Mouse (Mus musculus) liver, embryonic 13.5 days (tissue): ENCODE measurements around the gene Nudt9. TPM values are rescaled to one million over a fixed set of nuclear protein-coding genes. Genes with fewer than 3 reads are reported as not detected.
"Not testable (repeated sequence)": the region's sequence is repeated elsewhere in the genome, so short reads cannot be mapped to it uniquely, and the experiment has no call there.

Experiments
- ATAC-seq: fragments of 200-750 bp; cut with Nextera tagmentation; 2 replicates; pipeline ENCODE4 v1.8.0; 2017; ENCODE audit warnings: low read depth, mild to moderate bottlenecking, moderate number of reproducible peaks, moderate library complexity
- DNase-seq: peaks from one replicate; pipeline ENCODE4 v3.0.0; 2022
- H3K27ac ChIP-seq: fragments of 300-500 bp; sonication (generic); 2 replicates; pipeline ENCODE4 v1.5.1; 2015; ENCODE audit warnings: moderate library complexity, mild to moderate bottlenecking, inconsistent platforms
- H3K27me3 ChIP-seq: fragments of 300-500 bp; sonication (generic); 2 replicates; pipeline ENCODE4 v1.6.1; 2015; ENCODE audit warnings: mild to moderate bottlenecking, inconsistent platforms
- H3K36me3 ChIP-seq: fragments of 300-500 bp; sonication (generic); 2 replicates; pipeline ENCODE4 v1.6.1; 2015; ENCODE audit warnings: mild to moderate bottlenecking, inconsistent platforms
- H3K4me1 ChIP-seq: fragments of 300-500 bp; sonication (generic); replicated peaks from 2 replicates; pipeline ENCODE4 v1.6.1; 2015; ENCODE audit warnings: inconsistent platforms
- H3K4me2 ChIP-seq: fragments of 300-500 bp; sonication (generic); 2 replicates; pipeline ENCODE4 v1.6.1; 2015; ENCODE audit warnings: inconsistent platforms, mild to moderate bottlenecking, moderate library complexity
- H3K4me3 ChIP-seq: fragments of 300-500 bp; sonication (generic); replicated peaks from 2 replicates; pipeline ENCODE4 v1.5.1; 2015; ENCODE audit warnings: mild to moderate bottlenecking, inconsistent platforms
- H3K9ac ChIP-seq: fragments of 300-500 bp; sonication (generic); 2 replicates; pipeline ENCODE4 v1.6.1; 2015; ENCODE audit warnings: mild to moderate bottlenecking, inconsistent platforms
- H3K9me3 ChIP-seq: fragments of 300-500 bp; sonication (generic); replicated peaks from 2 replicates; pipeline ENCODE4 v1.6.1; 2016; ENCODE audit warnings: inconsistent platforms
- WGBS: fragments of 180-500 bp; shearing (Covaris S2); methylation state at CpG from one replicate; pipeline ENCODE4 v1.1.7; 2015; ENCODE audit not compliant: insufficient replicate concordance; 5-methylcytosine and 5-hydroxymethylcytosine counted together
- polyA plus RNA-seq: library from polyadenylated mRNA; unstranded; fragments of >200 nt; fragmentation: Nextera tagmentation; extraction: Ambion mirVana; gene quantifications from 2 replicates; pipeline ENCODE4 v1.2.1, GENCODE M21; 2015

Nudt9 gene
- polyA plus RNA-seq, 1 experiment from 2014 or later = 84.0 TPM

DNA sequence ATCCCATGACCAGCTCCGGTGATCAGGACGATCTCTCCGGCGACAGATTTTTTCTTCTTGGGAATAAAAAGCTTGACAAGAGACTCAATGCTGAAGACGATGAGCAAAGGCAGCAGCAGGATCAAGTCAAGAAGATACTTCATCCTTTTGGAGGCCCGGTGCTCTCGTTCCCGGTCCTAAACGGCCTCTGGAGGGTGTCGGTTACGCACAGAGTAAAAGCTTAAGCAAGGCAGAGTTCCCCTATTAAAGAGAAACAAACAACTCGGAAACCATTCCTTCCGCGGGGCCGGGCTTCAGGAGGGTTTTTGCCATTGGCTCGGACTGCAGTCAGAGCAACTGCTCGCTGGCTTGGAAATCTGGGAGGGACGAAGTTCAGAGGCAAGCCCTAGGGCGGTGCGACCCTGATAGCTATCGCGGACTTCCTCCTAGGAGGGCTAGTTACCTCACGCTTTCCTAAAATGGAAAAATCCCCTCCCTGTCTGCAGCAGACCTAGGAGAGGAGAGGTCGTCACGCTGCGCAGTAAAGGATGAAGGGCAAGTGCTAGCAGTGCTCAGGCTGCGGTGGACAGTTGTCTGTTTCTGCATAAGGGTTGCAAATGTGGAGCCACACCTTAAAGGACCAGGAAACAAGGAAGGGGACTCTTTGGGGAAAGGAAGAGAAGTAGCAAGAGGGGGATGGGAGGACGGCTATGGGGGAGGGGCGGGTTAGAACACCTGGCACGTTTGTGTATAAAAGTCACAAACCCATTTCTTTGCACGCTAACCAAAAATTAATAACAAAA lies 24.3 kb upstream of the Nudt9 start, which contains the start of gene Hsd17b11:
Gene Hsd17b11 (minus strand): TSS at position 323 of the 782 bp plus-strand sequence.
- Histone ChIP-seq H3K4me2 (peak within 1 kb of the TSS; percentile 71), H3K27me3 (no peaks in the 10 kb centered on the region), H3K36me3 (0 out of 2 replicates have a peak, but pooled peaks cover 11% of the 10 kb centered on the region), H3K4me1 (peaks cover 51% of the 10 kb centered on the region), H3K9ac (peak within 1 kb of the TSS; percentile 69), H3K9me3 (no peaks in the 10 kb centered on the region), H3K27ac (peak within 1 kb of the TSS; percentile 65), H3K4me3 (peak within 1 kb of the TSS; percentile 64)
- ATAC-seq (peak; percentile 90), DNase-seq (peak; percentile 45)
- WGBS = 1% methylated on average over 31 of the region's 31 CpGs

DNA sequence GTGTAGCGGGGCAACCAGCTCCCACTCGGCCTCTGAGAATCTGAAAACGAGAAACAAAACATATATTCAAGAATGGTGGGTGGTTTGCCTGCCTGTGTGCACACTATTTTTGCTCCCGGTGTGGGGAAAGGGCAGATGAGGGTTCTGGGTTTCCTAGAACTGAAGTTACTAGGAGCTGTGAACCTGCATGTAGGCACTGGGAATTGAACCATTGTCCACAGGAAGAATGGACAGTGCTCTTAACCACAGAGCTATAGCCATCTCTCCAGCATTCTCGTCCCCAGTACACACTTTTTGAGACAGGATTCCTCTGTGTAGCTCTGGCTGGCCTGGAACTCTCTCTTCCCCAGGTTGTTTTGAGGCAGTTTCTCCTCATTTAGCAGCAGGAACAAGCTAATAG lies 23.5 kb upstream of the Nudt9 start:
- H3K9me3 ChIP-seq = no peaks in the 10 kb centered on the region
- peaks cover 51% of the 10 kb centered on the region for H3K4me1 ChIP-seq
- H3K27ac ChIP-seq = peak overlapping the region; percentile 40; the same call in 1 of the 2 replicates
- H3K27me3 ChIP-seq = no peaks in the 10 kb centered on the region
- peak overlapping the region; percentile 71 for H3K4me2 ChIP-seq
- peak overlapping the region; percentile 69; the same call in 1 of the 2 replicates for H3K9ac ChIP-seq
- peak overlapping the region; percentile 64; the same call in 1 of the 2 replicates for H3K4me3 ChIP-seq
- 34% methylated on average over 5 of the region's 5 CpGs for WGBS
- DNase-seq (no peak), ATAC-seq (no peak)
- 0 out of 2 replicates have a peak, but pooled peaks cover 5% of the 10 kb centered on the region for H3K36me3 ChIP-seq

DNA sequence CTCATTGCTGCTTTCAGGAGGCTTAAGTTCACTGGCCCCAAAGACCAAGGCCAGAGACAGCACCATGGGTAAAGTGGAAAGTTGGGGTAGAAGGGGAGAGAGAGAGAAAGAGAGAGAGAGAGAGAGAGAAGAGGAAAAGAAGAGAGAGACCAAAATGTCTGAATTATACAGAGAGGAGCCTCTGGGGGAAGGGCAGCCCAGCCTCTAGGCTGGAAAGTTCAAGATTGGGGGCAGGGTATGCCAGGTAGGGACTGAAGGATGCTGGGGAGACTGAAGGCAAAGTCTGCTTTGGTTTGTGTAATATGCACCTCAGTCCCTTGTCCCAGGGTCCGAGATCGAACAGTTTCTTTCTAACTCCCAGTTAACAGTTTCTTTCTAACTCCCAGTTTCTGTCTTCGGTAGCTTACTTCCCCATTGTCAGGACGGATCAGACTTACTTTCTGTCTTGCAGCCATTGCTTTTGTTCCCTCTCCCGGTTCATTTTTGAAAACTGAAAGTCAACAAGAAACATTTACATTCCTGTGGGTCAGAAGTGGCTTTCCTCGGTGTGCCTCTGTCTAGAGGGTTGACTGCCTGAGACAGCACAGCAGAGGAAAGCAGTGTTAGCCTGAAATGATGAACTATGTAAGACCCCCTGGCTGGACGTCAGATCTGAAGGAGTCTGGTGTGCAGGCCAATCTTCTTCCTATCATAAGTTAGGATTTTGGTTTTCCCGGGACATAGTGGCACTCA lies 22.7 kb upstream of the Nudt9 start:
- H3K27me3 ChIP-seq = no peaks in the 10 kb centered on the region
- no peaks in the 10 kb centered on the region for H3K9me3 ChIP-seq
- ATAC-seq = no peak
- H3K4me2 ChIP-seq = peak overlapping the region; percentile 18
- no peaks in the 10 kb centered on the region for H3K36me3 ChIP-seq
- no peak for DNase-seq
- no peak overlapping the region for H3K9ac ChIP-seq
- H3K4me3 ChIP-seq = no peak overlapping the region
- no peak overlapping the region for H3K27ac ChIP-seq
- H3K4me1 ChIP-seq = peaks cover 51% of the 10 kb centered on the region
- 29% methylated on average over 8 of the region's 8 CpGs for WGBS

DNA sequence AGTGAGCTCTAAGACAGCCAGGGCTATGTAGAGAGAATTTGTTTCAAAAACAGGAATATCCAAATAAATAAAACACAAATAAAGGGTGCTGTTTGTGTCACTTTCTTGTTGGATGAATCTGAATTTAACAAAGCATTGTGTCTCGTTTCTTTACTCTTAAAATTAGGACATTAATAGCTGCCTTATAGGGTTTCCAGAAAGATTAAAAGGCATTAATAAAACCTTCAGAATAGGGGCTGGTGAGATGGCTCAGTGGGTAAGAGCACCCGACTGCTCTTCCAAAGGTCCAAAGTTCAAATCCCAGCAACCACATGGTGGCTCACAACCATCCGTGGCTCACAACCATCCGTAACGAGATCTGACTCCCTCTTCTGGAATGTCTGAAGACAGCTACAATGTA lies 21.9 kb upstream of the Nudt9 start:
- not testable (repeated sequence) for H3K4me2 ChIP-seq, H3K27me3 ChIP-seq, H3K27ac ChIP-seq, ATAC-seq, H3K36me3 ChIP-seq, H3K9ac ChIP-seq, H3K9me3 ChIP-seq, DNase-seq, H3K4me3 ChIP-seq
- WGBS = 70% methylated on average over 5 of the region's 5 CpGs
- H3K4me1 ChIP-seq = peaks cover 51% of the 10 kb centered on the region

GRCm38 (mm10) chr5:104024762-104025161 lies 21.3 kb upstream of the Nudt9 start:
- Histone ChIP-seq H3K4me2 (0 out of 2 replicates have a peak overlapping the region, but pooled peaks have one; percentile 47), H3K9ac (no peak overlapping the region), H3K4me1 (peaks cover 46% of the 10 kb centered on the region), H3K27me3 (no peaks in the 10 kb centered on the region), H3K9me3 (no peaks in the 10 kb centered on the region), H3K4me3 (no peak overlapping the region), H3K36me3 (no peaks in the 10 kb centered on the region), H3K27ac (no peak overlapping the region)
- 70% methylated on average over 11 of the region's 11 CpGs for WGBS
- DNase-seq = no peak
- ATAC-seq = no peak

DNA sequence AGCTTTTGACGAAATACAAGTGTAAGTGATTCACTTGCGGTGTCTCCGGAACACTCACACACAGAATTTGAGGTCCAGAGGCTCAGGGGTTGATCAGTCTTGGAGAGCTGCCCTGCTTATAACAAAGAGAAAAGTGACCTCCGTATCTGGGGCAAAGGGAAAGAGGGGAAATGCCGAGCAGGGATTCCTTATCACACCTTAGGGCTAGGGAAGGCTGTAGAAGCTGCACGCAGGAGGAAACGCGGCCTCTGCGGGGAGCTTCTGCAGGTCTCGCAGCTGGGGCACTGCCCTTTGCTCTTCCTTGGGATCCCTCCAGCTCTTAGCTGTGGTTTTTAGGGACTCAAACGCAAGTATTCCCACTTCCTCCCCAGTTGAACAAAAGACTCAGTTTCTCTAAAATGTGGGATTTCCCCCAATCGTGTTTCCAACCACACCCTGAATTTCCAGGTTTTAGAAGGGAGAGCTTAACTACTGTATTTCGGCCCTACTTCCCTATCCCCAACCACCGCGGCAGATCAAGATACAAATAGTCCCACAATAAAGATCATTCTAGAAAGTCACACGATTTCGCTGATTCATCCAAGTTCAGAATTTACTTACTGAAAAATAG lies 20.8 kb upstream of the Nudt9 start:
- H3K4me1 ChIP-seq = peaks cover 41% of the 10 kb centered on the region
- no peaks in the 10 kb centered on the region for H3K9me3 ChIP-seq
- WGBS = 19% methylated on average over 17 of the region's 17 CpGs
- no peak overlapping the region; the same call in 1 of the 2 replicates for H3K9ac ChIP-seq
- H3K4me3 ChIP-seq = 0 out of 2 replicates have a peak overlapping the region, but pooled peaks have one; percentile 9
- peak overlapping the region; percentile 47 for H3K4me2 ChIP-seq
- H3K27ac ChIP-seq = no peak overlapping the region
- DNase-seq = no peak
- H3K27me3 ChIP-seq = no peaks in the 10 kb centered on the region
- ATAC-seq = no peak
- H3K36me3 ChIP-seq = no peaks in the 10 kb centered on the region

GRCm38 (mm10) chr5:104032434-104033097 lies 13.5 kb upstream of the Nudt9 start:
- Histone ChIP-seq H3K9ac (no peak overlapping the region), H3K9me3 (no peaks in the 10 kb centered on the region), H3K27me3 (no peaks in the 10 kb centered on the region), H3K4me3 (no peak overlapping the region), H3K36me3 (no peaks in the 10 kb centered on the region), H3K4me1 (peaks cover 10% of the 10 kb centered on the region), H3K4me2 (no peak overlapping the region), H3K27ac (no peak overlapping the region)
- no peak for DNase-seq
- no peak for ATAC-seq
- WGBS = 81% methylated on average over 2 of the region's 2 CpGs

GRCm38 (mm10) chr5:104035066-104035465 lies 11.0 kb upstream of the Nudt9 start:
- H3K4me3 ChIP-seq = no peak overlapping the region
- H3K4me1 ChIP-seq = peaks cover 17% of the 10 kb centered on the region
- H3K9me3 ChIP-seq = no peaks in the 10 kb centered on the region
- no peak for ATAC-seq
- no peak overlapping the region for H3K9ac ChIP-seq
- no peak overlapping the region for H3K27ac ChIP-seq
- no peaks in the 10 kb centered on the region for H3K27me3 ChIP-seq
- no peak overlapping the region for H3K4me2 ChIP-seq
- H3K36me3 ChIP-seq = no peaks in the 10 kb centered on the region
- DNase-seq = no peak

- Histone ChIP-seq H3K27ac (no peak overlapping the region), H3K27me3 (no peaks in the 10 kb centered on the region)
- WGBS = 38% methylated on average over 1 of the region's 1 CpGs
Measured at GRCm38 (mm10) chr5:104035824-104036223, 10.3 kb upstream of the Nudt9 start.

DNA sequence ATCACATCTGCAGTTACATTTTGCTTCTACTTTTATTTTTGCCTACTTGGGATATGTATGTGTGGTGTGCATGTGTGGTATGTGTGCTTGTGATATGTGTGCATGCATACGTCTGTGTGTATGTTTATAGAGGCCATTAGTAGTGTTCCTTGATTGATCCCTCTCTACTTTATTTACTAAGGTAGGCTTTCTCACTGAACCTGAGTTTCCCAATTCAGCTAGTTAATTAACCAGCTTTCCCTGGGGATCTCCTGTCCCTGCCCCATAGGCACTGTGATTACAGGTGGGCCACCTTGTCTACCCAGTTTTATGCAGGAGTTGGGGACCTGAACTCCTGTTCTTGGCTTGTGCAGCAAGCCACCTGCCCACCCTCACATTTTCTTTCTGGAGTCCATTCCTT lies 9.4 kb upstream of the Nudt9 start:
- Histone ChIP-seq H3K4me2 (no peak overlapping the region), H3K4me1 (peaks cover 17% of the 10 kb centered on the region)
- WGBS = 63% methylated on average over 1 of the region's 1 CpGs

More at GRCm38 (mm10) chr5:104035824-104036223, 10.3 kb upstream of the Nudt9 start:
- peaks cover 17% of the 10 kb centered on the region for H3K4me1 ChIP-seq
- no peak overlapping the region for H3K4me2 ChIP-seq
- no peak for ATAC-seq
- H3K4me3 ChIP-seq = no peak overlapping the region
- DNase-seq = no peak
- H3K9me3 ChIP-seq = no peaks in the 10 kb centered on the region
- no peaks in the 10 kb centered on the region for H3K36me3 ChIP-seq
- H3K9ac ChIP-seq = no peak overlapping the region

More for the DNA sequence above, 9.4 kb upstream of the Nudt9 start:
- Histone ChIP-seq H3K27ac (no peak overlapping the region), H3K36me3 (no peaks in the 10 kb centered on the region), H3K9ac (no peak overlapping the region), H3K27me3 (no peaks in the 10 kb centered on the region), H3K9me3 (no peaks in the 10 kb centered on the region), H3K4me3 (no peak overlapping the region)
- DNase-seq (no peak), ATAC-seq (no peak)
